Mouse (Mus musculus): ENCODE measurements around the gene Slc27a5.

The Slc27a5 gene

GRCm38 (mm10) chr7:12980291-12980690 lies 17.7 kb downstream of the Slc27a5 start:
- DNase-seq = no peak

- DNase-seq = no peak
Measured at GRCm38 (mm10) chr7:12979776-12980175, 18.2 kb downstream of the Slc27a5 start.

GRCm38 (mm10) chr7:12978931-12979722 lies 18.9 kb downstream of the Slc27a5 start:
- DNase-seq = no peak

- peak; percentile 98 for DNase-seq
Measured at GRCm38 (mm10) chr7:12977682-12978389, 20.2 kb downstream of the Slc27a5 start, which contains the start of gene Zfp446. Gene Zfp446, plus strand, starts transcription at chr7:12977848.

GRCm38 (mm10) chr7:12970906-12971305 lies 27.1 kb downstream of the Slc27a5 start:
- no peak for DNase-seq

GRCm38 (mm10) chr7:12966104-12966845 lies 31.7 kb downstream of the Slc27a5 start:
- DNase-seq = peak; percentile 25

GRCm38 (mm10) chr7:12965678-12966091 lies 32.3 kb downstream of the Slc27a5 start, which contains the start of gene Zfp324:
Gene Zfp324, plus strand, starts transcription at chr7:12965838.
- peak; percentile 91 for DNase-seq

GRCm38 (mm10) chr7:12961511-12962141 lies 36.4 kb downstream of the Slc27a5 start:
- peak; percentile 91 for DNase-seq

- no peak for DNase-seq
Measured at GRCm38 (mm10) chr7:12959718-12960117, 38.3 kb downstream of the Slc27a5 start.

GRCm38 (mm10) chr7:12958948-12959347 lies 39.0 kb downstream of the Slc27a5 start:
- no peak for DNase-seq

- no peak for DNase-seq
Measured at GRCm38 (mm10) chr7:12957511-12957910, 40.5 kb downstream of the Slc27a5 start.

- peak; percentile 55 for DNase-seq
Measured at GRCm38 (mm10) chr7:12954896-12955295, 43.1 kb downstream of the Slc27a5 start.

- no peak for DNase-seq
Measured at GRCm38 (mm10) chr7:12949872-12950229, 48.1 kb downstream of the Slc27a5 start.

- DNase-seq = peak; percentile 97
Measured at GRCm38 (mm10) chr7:12949032-12949871, 48.7 kb downstream of the Slc27a5 start.

- peak; percentile 42 for DNase-seq
Measured at GRCm38 (mm10) chr7:12943488-12943887, 54.5 kb downstream of the Slc27a5 start.

- no peak for DNase-seq
Measured at GRCm38 (mm10) chr7:12940599-12940998, 57.4 kb downstream of the Slc27a5 start.

All from retina, postnatal 1 day (tissue).